Mouse (Mus musculus) heart, postnatal 0 days (tissue): ENCODE results near the gene Creb1. TPM values are rescaled to one million over a fixed set of nuclear protein-coding genes. Genes with fewer than 3 reads are reported as not detected.

Experiments used
- ATAC-seq: fragments of 200-750 bp; cut with Nextera tagmentation; 2 replicates; pipeline ENCODE4 v1.8.0; 2017; ENCODE audit warnings: low read depth, moderate number of reproducible peaks, moderate library complexity; ENCODE audit not compliant: insufficient read depth
- DNase-seq: peaks from one replicate; pipeline ENCODE4 v3.0.0-alpha.2; 2016; ENCODE audit warnings: low spot score
- H3K27ac ChIP-seq: fragments of 300-500 bp; sonication (generic); 2 replicates; pipeline ENCODE4 v1.5.1; 2014; ENCODE audit warnings: low read depth, mild to moderate bottlenecking
- H3K27me3 ChIP-seq: fragments of 300-500 bp; sonication (generic); 2 replicates; pipeline ENCODE4 v1.6.1; 2014; ENCODE audit warnings: low read length, mixed read lengths; ENCODE audit not compliant: control insufficient read depth, insufficient read depth
- H3K36me3 ChIP-seq: fragments of 300-500 bp; sonication (generic); replicated peaks from 2 replicates; pipeline ENCODE4 v1.6.1; 2014; ENCODE audit warnings: low read length, mixed read lengths; ENCODE audit not compliant: control insufficient read depth, insufficient read depth
- H3K4me1 ChIP-seq: fragments of 300-500 bp; sonication (generic); 2 replicates; pipeline ENCODE4 v1.6.1; 2014; ENCODE audit warnings: antibody characterized with exemption; ENCODE audit not compliant: control insufficient read depth, insufficient read depth
- H3K4me2 ChIP-seq: fragments of 300-500 bp; sonication (generic); 2 replicates; pipeline ENCODE4 v1.6.1; 2014; ENCODE audit warnings: low read depth, mild to moderate bottlenecking, low read length, moderate library complexity
- H3K4me3 ChIP-seq: fragments of 300-500 bp; sonication (generic); 2 replicates; pipeline ENCODE4 v1.5.1; 2014; ENCODE audit warnings: low read depth, low read length
- H3K9ac ChIP-seq: fragments of 300-500 bp; sonication (generic); replicated peaks from 2 replicates; pipeline ENCODE4 v1.6.1; 2014; ENCODE audit warnings: low read depth, low read length, mixed read lengths
- H3K9me3 ChIP-seq: fragments of 300-500 bp; sonication (generic); replicated peaks from 2 replicates; pipeline ENCODE4 v1.6.1; 2016; ENCODE audit warnings: low read length; ENCODE audit not compliant: control insufficient read depth
- CTCF ChIP-seq: IDR thresholded peaks from 2 replicates; pipeline ENCODE4 v1.5.1; 2016; ENCODE audit warnings: antibody characterized with exemption, control low read depth, low read depth
- WGBS: fragments of 180-500 bp; shearing (Covaris S2); extraction: QIAGEN DNeasy Blood & Tissue Kit; methylation state at CpG from one replicate; pipeline ENCODE4 v1.1.7; 2014; 5-methylcytosine and 5-hydroxymethylcytosine counted together
- polyA plus RNA-seq: library from polyadenylated mRNA; unstranded; fragments of >200 nt; fragmentation: Nextera tagmentation; extraction: Ambion mirVana; gene quantifications from 2 replicates; pipeline ENCODE4 v1.2.1, GENCODE M21; 2015
- total RNA-seq: library from RNA; depleted of rRNA; stranded (reverse); fragments of >200 nt; gene quantifications from 2 replicates; pipeline ENCODE4 v1.2.3, GENCODE M21; 2014; ENCODE audit warnings: low replicate concordance; rRNA removed

Creb1 gene
- total and polyA plus RNA-seq, 2 experiments from 2014 or later = 11.2 to 37.4 TPM

- H3K9me3 ChIP-seq = no peaks in the 10 kb centered on the region
These were observed 121.3 kb downstream of the Creb1 start for GRCm38 (mm10) chr1:64653701-64654100.

More at GRCm38 (mm10) chr1:64653701-64654100, 121.3 kb downstream of the Creb1 start:
- ATAC-seq (no peak), DNase-seq (no peak)
- no peak overlapping the region for H3K4me3 ChIP-seq
- TF ChIP-seq CTCF = no peak
- H3K9ac ChIP-seq = no peak overlapping the region
- H3K27ac ChIP-seq = no peak overlapping the region
- WGBS = 79% methylated on average over 6 of the region's 6 CpGs
- no peak overlapping the region for H3K4me2 ChIP-seq
- H3K4me1 ChIP-seq = no peaks in the 10 kb centered on the region
- no peaks in the 10 kb centered on the region for H3K36me3 ChIP-seq
- H3K27me3 ChIP-seq = no peaks in the 10 kb centered on the region

Other genes starting within 250 kb of the Creb1 start
- gene Mettl21a, start 84.6 kb downstream of the Creb1 start, total RNA-seq = 10.2 and 21.0 TPM in 2 replicates
- gene Mettl21a, start 84.6 kb downstream of the Creb1 start, polyA plus RNA-seq = 9.9 and 10.3 TPM in 2 replicates
- 9.7 and 12.7 TPM in 2 replicates for gene Ccnyl1, start 157.8 kb downstream of the Creb1 start, total RNA-seq
- gene Ccnyl1, start 157.8 kb downstream of the Creb1 start, polyA plus RNA-seq = 2.5 and 3.4 TPM in 2 replicates
- gene Fzd5, start 205.1 kb downstream of the Creb1 start, total RNA-seq = 6.0 and 17.9 TPM in 2 replicates
- gene Fzd5, start 205.1 kb downstream of the Creb1 start, polyA plus RNA-seq = 1.3 and 1.4 TPM in 2 replicates